Mouse (Mus musculus) inflammation-experienced regulatory T-cells, adult 16 weeks (primary cell): Measurements from ENCODE around the gene Saal1. TPM values are rescaled to one million over a fixed set of nuclear protein-coding genes. Genes with fewer than 3 reads are reported as not detected.

Experiments used
- polyA plus RNA-seq: library from polyadenylated mRNA; unstranded; fragments of 100-300 nt; shearing (Covaris generic); gene quantifications from one replicate; pipeline ENCODE4 v1.2.1, GENCODE M21; 2017

Saal1 gene
- 23.4 TPM for polyA plus RNA-seq

DNA sequence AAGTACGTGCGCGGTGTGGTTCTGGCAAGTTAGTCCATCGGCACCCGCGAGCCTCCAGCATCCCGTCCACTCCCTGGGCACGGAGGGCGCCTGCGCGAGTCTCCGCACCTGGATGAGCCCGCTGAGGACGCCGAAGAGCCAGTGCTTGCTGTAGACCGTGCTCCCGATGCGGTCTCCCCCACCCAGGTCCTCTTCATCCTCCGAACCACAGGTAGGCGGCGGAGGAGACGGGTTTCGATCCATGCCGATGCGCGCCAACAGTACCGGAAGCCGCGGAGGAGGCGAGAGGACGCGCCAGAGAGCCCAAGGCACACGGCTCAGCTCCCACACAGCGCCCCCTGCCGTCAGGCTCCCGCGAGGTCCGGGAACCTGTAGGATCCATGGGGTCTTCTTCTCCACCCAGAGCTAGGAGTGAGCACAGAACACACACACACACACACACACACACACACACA is at the start of gene Saal1:
Saal1 (minus strand) TSS at position 291 of the 455 bp plus-strand sequence.

DNA sequence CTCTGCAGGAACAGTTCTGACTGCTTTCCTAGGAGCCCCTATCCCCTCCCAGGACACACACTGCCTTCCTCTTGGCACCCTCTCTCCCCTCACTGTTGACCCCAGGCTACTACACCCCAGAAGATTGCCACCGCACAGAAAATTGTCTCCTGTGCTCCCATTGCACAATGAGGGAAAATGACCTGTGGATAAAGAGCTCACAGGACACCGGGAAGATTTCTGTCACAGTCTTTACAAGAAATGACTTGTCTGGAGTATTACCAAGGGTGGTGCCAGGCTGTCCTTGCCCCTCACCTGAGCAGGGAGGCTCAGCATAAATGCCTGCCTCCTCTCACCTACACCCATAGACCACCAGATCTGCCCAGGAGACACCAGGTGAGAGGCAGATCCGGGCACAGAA is 41.0 kb upstream of the Saal1 start, which contains the start of gene Saa2:
Saa2 (plus strand) TSS at position 301 of the 400 bp plus-strand sequence.

GRCm38 (mm10) chr7:46742880-46743279 is 32.4 kb upstream of the Saal1 start, which contains the start of gene Saa1:
Gene Saa1 (minus strand): TSS chr7:46742980.

DNA sequence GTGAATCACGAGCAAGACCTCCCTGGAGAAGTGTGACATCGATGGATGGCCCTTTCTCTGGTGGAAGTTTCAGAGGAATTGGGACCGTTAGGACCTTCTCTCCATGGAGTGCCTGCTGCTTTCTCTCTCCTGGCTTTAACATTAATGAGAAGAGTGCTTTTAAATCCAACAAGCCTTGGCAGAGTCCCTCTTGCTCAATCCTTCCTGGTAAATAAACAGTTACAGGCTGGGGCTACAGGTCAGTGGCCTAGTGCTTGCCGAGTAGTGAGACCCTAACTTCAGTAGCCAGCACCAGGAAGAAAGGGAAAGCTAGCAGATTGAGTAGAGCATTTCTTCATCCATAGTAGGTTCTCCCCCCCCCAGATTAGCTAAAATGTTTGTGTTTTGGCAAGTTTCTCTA is 22.0 kb upstream of the Saal1 start, which contains the start of gene Saa4:
Saa4 (minus strand) TSS at position 146 of the 400 bp plus-strand sequence.

GRCm38 (mm10) chr7:46715600-46715999 is 5.1 kb upstream of the Saal1 start, which contains the start of gene Saa3:
Gene Saa3 (minus strand): TSS chr7:46715700.

DNA sequence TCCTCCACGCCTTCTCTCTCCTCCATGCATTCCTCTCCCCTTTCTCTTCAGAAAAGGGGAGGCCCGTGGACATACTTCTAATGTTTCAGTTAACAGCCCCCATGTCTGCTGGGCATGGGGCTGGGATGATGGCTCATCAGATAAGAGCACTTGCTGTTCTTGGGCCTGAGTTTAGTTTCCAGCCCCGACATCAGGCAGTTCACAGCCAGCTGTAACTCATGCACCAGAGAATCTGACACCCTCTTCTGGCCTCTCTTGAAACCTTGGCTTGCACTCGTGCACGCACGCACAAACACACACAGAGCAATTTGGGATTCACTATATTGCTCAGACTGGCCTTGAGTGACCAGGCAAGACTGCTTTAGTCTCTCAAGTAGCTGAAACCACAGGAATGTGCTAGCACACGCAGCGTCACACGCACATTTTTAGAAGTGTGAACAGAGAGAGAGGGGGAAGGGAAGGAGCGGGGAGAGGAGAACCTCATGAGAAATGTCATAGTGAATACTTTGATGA is 38.3 kb downstream of the Saal1 start, which contains the start of gene Tph1:
Tph1 (minus strand) TSS at position 378 of the 513 bp plus-strand sequence.

DNA sequence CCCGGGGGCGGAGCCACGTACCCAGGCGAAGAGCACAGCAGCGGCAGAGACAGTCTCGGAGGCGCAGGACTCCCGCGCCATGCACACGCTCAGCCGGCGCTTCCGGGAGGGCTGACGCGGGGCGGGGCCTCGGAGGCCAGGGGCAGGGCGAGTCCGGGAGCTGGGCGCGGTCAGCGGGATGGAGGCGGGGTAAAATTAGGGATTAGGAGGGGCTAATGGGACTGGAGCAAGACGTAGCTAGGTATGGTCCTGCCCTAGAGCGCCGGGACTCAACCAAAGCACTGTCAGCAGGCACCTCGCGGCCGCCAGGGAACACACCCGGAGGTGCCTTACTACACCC is 70.8 kb downstream of the Saal1 start, which contains the start of gene Sergef:
Sergef (minus strand) TSS at position 116 of the 340 bp plus-strand sequence.

Other genes starting within 250 kb of the Saal1 start
- gene Sergef, start 70.9 kb downstream of the Saal1 start, polyA plus RNA-seq, result 22.1 TPM
- gene Tph1, start 38.1 kb downstream of the Saal1 start, polyA plus RNA-seq, result not detected
- not detected for gene Saa3, start 5.0 kb upstream of the Saal1 start, polyA plus RNA-seq
- gene Saa4, start 21.9 kb upstream of the Saal1 start, polyA plus RNA-seq, result not detected
- gene Saa1, start 32.3 kb upstream of the Saal1 start, polyA plus RNA-seq, result not detected
- not detected for gene Saa2, start 41.1 kb upstream of the Saal1 start, polyA plus RNA-seq
- gene Hps5, start 85.4 kb upstream of the Saal1 start, polyA plus RNA-seq, result 37.9 TPM
- gene Gtf2h1, start 85.4 kb upstream of the Saal1 start, polyA plus RNA-seq, result 50.6 TPM
- 1,236 TPM for gene Ldha, start 130.8 kb upstream of the Saal1 start, polyA plus RNA-seq
- not detected for gene Ldhc, start 150.5 kb upstream of the Saal1 start, polyA plus RNA-seq
- gene Tsg101, start 209.3 kb upstream of the Saal1 start, polyA plus RNA-seq, result 158 TPM
- 9.8 TPM for gene Uevld, start 247.8 kb upstream of the Saal1 start, polyA plus RNA-seq